Mouse (Mus musculus) yolk sac, embryonic 10.5 days (tissue): ENCODE results near the gene 9930022D16Rik.

Source experiments
- DNase-seq: peaks from one replicate; pipeline ENCODE4 v3.0.0-alpha.2; 2017; ENCODE audit warnings: low spot score

9930022D16Rik gene

DNA sequence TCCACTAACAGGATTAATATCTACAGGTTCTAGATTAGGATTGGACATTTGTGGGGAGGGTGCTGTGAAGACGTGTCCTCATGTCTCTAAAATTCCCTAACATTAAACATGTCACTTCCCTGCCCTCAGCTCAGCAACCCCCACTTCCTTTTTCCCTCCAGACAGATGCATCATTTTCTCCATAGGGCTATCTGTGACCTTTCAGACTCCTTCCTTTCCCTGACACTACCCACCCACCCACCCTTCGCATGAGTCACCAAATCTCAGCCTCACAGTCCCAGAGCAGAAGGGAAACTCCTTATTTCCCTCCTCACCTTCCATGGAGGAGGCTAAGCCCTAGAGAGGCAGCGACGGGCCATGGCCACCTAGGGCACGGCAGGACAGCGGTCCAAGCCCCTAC, at the start of gene 9930022D16Rik:
Gene 9930022D16Rik (plus strand): TSS at position 301 of the 400 bp plus-strand sequence.
- no peak for DNase-seq

GRCm38 (mm10) chr11:109364337-109364736, 49.4 kb upstream of the 9930022D16Rik start:
- no peak for DNase-seq

- no peak for DNase-seq
Measured at GRCm38 (mm10) chr11:109364881-109365280, 48.8 kb upstream of the 9930022D16Rik start.

- DNase-seq: no peak
Measured at GRCm38 (mm10) chr11:109365818-109366217, 47.9 kb upstream of the 9930022D16Rik start.

GRCm38 (mm10) chr11:109366802-109367579, 46.7 kb upstream of the 9930022D16Rik start:
- peak; percentile 66 for DNase-seq

GRCm38 (mm10) chr11:109369026-109369637, 44.6 kb upstream of the 9930022D16Rik start:
- no peak for DNase-seq

- DNase-seq: peak; percentile 57
Measured at GRCm38 (mm10) chr11:109375412-109375811, 38.3 kb upstream of the 9930022D16Rik start.

DNA sequence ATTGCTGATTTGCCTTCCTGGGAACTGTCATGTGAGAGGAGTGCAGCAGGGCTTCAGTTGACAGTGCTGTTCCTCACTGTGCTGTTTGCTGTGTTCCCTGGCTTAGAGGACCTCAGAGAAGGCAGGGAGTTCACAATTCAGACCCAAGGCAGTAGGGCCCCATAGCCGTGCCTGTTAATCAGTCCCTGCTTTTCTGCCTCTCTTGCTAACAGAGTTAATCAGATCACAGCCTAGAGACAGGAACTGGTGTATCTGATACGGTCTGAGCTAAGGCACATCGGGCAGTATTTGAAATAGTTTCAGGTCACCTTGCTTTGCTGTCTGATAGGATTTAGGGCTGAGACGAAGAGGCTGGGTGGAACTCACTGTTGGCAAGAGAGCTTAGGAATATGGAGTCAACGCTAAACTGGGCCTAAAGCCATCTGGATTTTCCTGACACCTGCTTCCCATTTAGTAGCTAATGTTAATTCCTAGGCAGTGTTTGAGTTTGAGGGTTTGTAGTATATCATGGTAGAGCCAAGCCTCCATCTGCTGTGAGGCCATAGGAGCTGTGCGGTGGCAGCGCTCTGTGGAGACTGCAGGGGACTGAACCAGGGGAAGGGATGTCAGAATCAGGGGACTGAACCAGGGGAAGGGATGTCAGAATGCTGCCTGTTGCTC, 37.1 kb upstream of the 9930022D16Rik start:
- DNase-seq: no peak

DNA sequence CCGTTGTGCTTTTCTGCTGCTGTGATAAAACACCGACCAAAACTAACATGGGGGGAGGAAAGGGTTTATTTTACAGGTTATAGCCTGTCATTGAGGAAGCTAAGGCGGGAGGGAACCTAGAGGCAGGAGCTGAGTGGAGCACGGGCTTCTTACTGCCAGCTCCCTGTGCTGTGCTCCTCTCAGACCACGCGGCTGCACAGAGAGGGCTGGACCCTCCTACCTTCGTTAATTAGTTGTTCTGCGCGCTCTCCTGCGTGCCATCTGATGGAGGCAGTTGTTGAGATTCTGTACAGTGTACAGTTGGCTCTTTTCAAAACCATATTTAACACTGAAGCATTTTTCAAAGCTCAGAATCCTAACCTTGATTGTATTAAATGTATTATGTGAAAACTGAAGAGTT, 36.2 kb upstream of the 9930022D16Rik start:
- no peak for DNase-seq

GRCm38 (mm10) chr11:109378051-109378450, 35.7 kb upstream of the 9930022D16Rik start:
- DNase-seq: no peak

DNA sequence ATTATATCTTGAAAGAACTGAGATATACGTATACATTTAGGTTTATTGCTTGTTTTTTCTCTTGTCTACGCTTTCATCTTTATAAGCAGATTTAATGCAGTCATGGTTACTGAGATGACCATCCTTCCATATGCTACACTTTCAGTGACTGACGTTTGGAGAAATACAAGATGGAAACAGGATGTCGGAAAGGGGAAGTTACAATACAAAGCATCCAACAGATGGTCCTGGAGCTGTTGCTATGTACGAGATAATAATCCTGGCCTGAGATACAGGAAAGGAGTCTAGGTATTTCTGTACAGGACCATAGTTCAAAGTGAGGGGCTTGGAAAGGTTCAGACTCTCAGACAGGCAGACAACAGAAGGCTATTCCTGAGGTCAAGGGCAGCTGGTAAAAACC, 33.1 kb upstream of the 9930022D16Rik start:
- DNase-seq: no peak

GRCm38 (mm10) chr11:109385296-109385695, 28.4 kb upstream of the 9930022D16Rik start:
- DNase-seq: no peak

DNA sequence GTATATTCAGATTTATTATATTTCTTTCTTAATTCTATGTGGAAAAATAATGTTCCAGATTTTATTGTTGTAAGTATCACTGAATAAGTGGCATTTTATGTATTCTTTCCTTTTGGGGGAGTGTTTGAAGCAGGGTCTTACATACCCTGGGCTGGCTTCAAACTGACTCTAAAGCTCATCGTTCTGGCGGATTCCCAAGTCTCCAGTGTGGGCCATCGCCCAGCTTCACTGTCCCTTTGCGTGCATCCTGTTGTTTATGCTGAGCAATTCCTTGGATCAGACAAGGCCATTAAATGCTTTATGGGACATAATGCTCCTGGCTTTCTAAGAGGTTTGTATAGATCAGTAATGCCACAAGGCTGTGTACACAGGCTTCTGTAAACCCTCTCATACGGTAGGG, 24.7 kb upstream of the 9930022D16Rik start:
- DNase-seq: no peak

- DNase-seq: no peak
Measured at GRCm38 (mm10) chr11:109391200-109391599, 22.5 kb upstream of the 9930022D16Rik start.

- peak; percentile 32 for DNase-seq
Measured at GRCm38 (mm10) chr11:109391760-109392159, 22.0 kb upstream of the 9930022D16Rik start.

DNA sequence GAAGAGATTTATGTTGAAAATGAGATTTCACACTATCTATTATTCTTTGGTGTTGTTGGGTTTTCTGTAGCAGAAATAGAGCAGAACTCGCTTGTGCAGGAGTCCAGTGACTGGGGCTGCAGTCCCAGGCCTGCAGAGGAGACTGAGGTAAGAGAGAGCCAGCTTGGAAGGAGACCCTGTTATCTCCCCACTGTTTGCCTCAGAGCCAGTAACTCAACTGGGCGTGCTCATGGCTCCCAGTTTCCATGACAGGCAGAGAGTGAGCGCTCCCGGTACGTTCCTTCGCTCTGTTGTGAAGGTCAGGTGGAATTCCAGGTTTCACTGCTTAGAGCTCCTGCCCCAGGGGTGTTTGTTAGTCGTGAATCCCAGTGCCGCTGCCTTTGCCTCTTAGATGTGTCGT, 21.1 kb upstream of the 9930022D16Rik start:
- DNase-seq: no peak

- DNase-seq: no peak
Measured at GRCm38 (mm10) chr11:109394758-109395157, 19.0 kb upstream of the 9930022D16Rik start.

DNA sequence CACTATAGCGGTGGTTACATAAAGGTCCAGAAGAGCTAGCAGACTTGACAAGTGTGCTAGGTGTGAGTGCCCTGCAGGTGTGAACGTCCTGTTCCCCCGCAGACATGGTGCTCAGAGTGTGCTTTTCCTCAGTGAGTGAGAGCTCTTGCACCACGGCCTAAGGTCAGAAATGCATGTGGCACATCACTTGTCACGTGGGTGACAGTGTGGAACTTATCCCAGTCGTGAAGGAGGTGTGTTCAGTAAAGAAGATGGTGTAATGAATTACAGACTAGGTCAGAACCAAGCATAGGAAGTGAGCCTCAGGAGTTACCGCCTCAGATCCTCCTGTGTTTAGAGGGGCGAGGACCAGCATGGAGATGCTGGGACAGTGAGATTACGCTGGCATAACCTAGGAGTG, 18.4 kb upstream of the 9930022D16Rik start:
- no peak for DNase-seq

DNA sequence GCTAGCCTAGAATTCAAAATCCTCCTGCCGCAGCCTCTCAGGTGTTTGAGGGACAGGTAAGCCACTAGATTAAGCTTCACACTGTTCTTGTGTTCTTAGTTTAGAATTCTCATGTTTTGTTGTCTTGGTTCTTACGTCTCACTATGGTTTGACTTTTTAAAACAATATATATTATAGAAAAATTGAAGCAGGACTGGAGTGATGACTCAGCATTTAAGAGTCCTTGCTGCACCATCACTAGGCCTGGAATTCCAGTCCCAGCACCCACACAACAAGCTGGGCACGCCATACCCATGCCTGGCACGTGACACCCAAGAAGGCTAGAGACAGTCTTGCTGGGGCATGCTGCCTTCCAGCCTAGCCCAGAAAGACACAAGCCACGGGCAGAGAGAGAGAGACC, 7.3 kb upstream of the 9930022D16Rik start:
- DNase-seq: no peak

GRCm38 (mm10) chr11:109410197-109410980, 3.3 kb upstream of the 9930022D16Rik start:
- no peak for DNase-seq

- DNase-seq: no peak
Measured at GRCm38 (mm10) chr11:109414802-109415201, 1.1 kb downstream of the 9930022D16Rik start.
